Mouse (Mus musculus) forebrain, embryonic 16.5 days (tissue): ENCODE measurements around the gene Rbp3. TPM values are rescaled to one million over a fixed set of nuclear protein-coding genes. Genes with fewer than 3 reads are reported as not detected.

ENCODE experiments used
- ATAC-seq: fragments of 200-750 bp; cut with Nextera tagmentation; 2 replicates; pipeline ENCODE4 v1.8.0; 2017; ENCODE audit warnings: mild to moderate bottlenecking, moderate library complexity
- H3K27ac ChIP-seq: fragments of 300-500 bp; sonication (generic); 2 replicates; pipeline ENCODE4 v1.5.1; 2014; ENCODE audit warnings: low read length, control low read depth
- H3K27me3 ChIP-seq: fragments of 300-500 bp; sonication (generic); replicated peaks from 2 replicates; pipeline ENCODE4 v1.6.1; 2014; ENCODE audit warnings: low read length; ENCODE audit not compliant: control insufficient read depth, insufficient read depth
- H3K36me3 ChIP-seq: fragments of 300-500 bp; sonication (generic); 2 replicates; pipeline ENCODE4 v1.6.1; 2014; ENCODE audit not compliant: control insufficient read depth, insufficient read depth
- H3K4me1 ChIP-seq: fragments of 300-500 bp; sonication (generic); replicated peaks from 2 replicates; pipeline ENCODE4 v1.6.1; 2014; ENCODE audit warnings: low read length; ENCODE audit not compliant: control insufficient read depth, insufficient read depth
- H3K4me2 ChIP-seq: fragments of 300-500 bp; sonication (generic); 2 replicates; pipeline ENCODE4 v1.6.1; 2014; ENCODE audit warnings: mild to moderate bottlenecking, low read length, control low read depth
- H3K4me3 ChIP-seq: fragments of 300-500 bp; sonication (generic); replicated peaks from 2 replicates; pipeline ENCODE4 v1.5.1; 2014; ENCODE audit warnings: mild to moderate bottlenecking, low read length, control low read depth
- H3K9ac ChIP-seq: fragments of 300-500 bp; sonication (generic); replicated peaks from 2 replicates; pipeline ENCODE4 v1.6.1; 2014; ENCODE audit warnings: low read depth, low read length, control low read depth
- H3K9me3 ChIP-seq: fragments of 300-500 bp; sonication (generic); 2 replicates; pipeline ENCODE4 v1.6.1; 2016; ENCODE audit warnings: low read length; ENCODE audit not compliant: control insufficient read depth
- WGBS: fragments of 180-500 bp; shearing (Covaris S2); extraction: QIAGEN DNeasy Blood & Tissue Kit; methylation state at CpG from one replicate; pipeline ENCODE4 v1.1.7; 2014; 5-methylcytosine and 5-hydroxymethylcytosine counted together
- polyA plus RNA-seq: library from polyadenylated mRNA; unstranded; fragments of >200 nt; fragmentation: Nextera tagmentation; extraction: Ambion mirVana; gene quantifications from 2 replicates; pipeline ENCODE4 v1.2.1, GENCODE M21; 2015

The Rbp3 gene
- polyA plus RNA-seq, 1 experiment from 2014 or later: not detected

DNA sequence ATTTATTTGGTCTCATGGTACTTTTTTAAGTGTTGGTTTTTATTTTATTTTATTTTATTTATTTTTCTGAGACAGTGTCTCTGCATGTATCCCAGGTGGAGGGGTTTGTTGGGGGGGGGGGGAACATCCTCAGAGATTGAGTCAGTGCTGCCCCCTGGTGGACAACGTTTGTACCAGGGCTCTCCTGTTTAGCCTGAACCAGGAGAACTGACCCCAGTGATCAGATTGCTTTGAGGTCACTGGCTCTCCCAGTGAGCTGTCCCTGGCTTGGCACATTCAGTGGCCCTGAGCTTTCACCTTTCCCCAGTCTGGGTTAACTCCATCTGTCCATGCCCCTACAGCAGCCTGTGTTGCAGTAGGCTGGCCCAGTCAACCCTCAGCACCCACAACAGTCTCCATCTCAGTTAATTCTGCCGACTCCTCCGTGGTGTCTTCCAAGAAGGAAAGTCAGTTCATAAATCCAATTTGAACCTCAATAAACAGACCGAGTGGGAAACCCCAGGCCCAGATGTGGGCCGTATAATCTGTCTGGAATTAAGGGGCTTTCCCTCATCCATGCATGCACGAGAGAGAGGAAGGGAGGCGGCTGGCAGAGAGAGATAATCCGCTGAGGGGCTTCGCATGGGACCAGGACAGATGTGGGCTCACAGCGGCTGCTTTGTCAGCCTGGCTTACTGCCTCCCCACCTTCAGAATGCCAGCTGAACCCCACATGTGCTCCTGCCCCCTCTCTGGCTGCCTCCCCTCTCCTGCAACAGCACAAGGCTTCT, 20.7 kb upstream of the Rbp3 start:
- 71% methylated on average over 10 of the region's 10 CpGs for WGBS

DNA sequence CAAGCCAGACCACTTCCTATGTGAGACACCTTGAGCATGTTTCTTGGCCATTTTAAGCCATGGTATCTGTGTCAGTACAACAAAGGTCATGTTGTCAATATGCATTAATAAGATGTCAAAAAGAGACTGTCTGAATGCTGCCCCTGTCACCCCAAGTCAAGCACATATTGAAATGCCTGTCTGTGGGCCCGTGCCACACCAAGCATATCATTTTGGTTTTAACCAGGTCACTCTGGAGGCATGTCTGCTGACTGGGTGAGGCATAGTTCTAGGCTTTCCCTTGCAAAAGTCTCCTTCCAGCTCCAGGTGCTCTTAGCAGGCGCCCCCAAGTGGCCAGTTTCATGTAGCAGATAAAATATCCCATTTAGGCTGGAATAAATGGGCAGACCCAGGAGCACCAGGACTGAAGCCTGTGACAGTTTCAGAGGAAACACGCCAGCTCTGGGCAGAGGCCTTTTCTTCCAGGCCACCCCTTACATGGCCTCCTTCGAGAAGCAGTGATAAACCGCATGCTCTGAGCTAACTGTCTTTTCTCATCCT, 20.0 kb upstream of the Rbp3 start:
- no peaks in the 10 kb centered on the region for H3K36me3 ChIP-seq
- H3K4me2 ChIP-seq: no peak overlapping the region
- 34% methylated on average over 5 of the region's 5 CpGs for WGBS
- H3K4me1 ChIP-seq: no peaks in the 10 kb centered on the region
- no peak overlapping the region for H3K4me3 ChIP-seq
- H3K27me3 ChIP-seq: no peaks in the 10 kb centered on the region
- 0 out of 2 replicates have a peak, but pooled peaks have one; percentile 9 for ATAC-seq
- H3K9me3 ChIP-seq: no peaks in the 10 kb centered on the region
- H3K9ac ChIP-seq: no peak overlapping the region
- no peak overlapping the region for H3K27ac ChIP-seq

More for the DNA sequence above, 20.7 kb upstream of the Rbp3 start:
- Histone ChIP-seq H3K4me3 (no peak overlapping the region), H3K9me3 (no peaks in the 10 kb centered on the region), H3K4me2 (no peak overlapping the region), H3K36me3 (no peaks in the 10 kb centered on the region), H3K9ac (no peak overlapping the region), H3K27ac (no peak overlapping the region), H3K4me1 (no peaks in the 10 kb centered on the region), H3K27me3 (no peaks in the 10 kb centered on the region)
- ATAC-seq: 0 out of 2 replicates have a peak, but pooled peaks have one; percentile 27

DNA sequence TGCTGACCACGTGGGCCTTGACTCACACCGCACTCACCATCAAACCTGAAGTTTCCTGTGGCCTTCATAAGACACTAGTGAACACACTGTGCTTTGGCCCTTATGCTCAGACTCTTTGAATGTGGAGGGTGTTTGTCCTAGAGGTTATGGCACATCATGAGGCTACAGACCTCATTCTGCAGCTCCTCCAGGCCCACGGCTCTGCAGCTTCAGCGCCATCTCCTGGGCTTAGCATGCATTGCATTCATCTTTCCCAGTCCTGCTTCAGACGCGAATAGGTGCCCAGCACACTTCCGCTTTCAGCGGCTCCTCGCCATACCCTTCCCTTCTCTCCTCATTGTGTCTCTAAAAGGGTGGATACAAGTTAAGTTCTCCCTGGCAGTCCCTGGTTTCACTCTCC, 14.7 kb upstream of the Rbp3 start:
- Histone ChIP-seq H3K4me2 (peak overlapping the region; percentile 21; the same call in 1 of the 2 replicates), H3K4me3 (no peak overlapping the region), H3K9ac (no peak overlapping the region), H3K4me1 (no peaks in the 10 kb centered on the region), H3K27me3 (no peaks in the 10 kb centered on the region), H3K36me3 (no peaks in the 10 kb centered on the region), H3K9me3 (no peaks in the 10 kb centered on the region), H3K27ac (no peak overlapping the region)
- 24% methylated on average over 9 of the region's 9 CpGs for WGBS
- ATAC-seq: peak; percentile 38

DNA sequence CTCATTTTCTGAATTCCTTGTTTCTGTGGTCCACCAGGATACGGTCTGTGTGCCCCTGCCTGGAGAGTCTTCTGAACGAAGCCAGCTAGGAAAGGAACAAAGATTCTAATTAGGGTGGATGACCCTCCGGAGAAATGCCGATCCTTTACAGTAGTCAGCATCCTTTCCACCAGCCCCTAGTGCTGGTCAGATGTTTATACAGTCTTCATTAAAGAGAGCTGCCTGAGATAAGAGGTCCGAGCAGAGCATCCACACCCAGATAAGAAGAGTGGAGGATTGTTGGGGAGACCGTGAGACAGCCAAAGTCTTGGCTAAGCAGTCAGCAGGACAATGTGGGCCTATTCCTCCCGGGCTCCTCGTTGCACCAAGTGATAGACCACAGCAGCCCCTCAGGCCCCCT, 13.1 kb upstream of the Rbp3 start, which contains the start of gene Gdf2:
TSS of gene Gdf2 (plus strand) at position 301 of the 400 bp plus-strand sequence.
- Histone ChIP-seq H3K27me3 (no peaks in the 10 kb centered on the region), H3K9me3 (no peaks in the 10 kb centered on the region), H3K27ac (no peak within 1 kb of the TSS), H3K4me1 (no peaks in the 10 kb centered on the region), H3K36me3 (no peaks in the 10 kb centered on the region), H3K4me3 (no peak within 1 kb of the TSS), H3K9ac (no peak within 1 kb of the TSS), H3K4me2 (no peak within 1 kb of the TSS)
- no peak for ATAC-seq
- 82% methylated on average over 8 of the region's 8 CpGs for WGBS

DNA sequence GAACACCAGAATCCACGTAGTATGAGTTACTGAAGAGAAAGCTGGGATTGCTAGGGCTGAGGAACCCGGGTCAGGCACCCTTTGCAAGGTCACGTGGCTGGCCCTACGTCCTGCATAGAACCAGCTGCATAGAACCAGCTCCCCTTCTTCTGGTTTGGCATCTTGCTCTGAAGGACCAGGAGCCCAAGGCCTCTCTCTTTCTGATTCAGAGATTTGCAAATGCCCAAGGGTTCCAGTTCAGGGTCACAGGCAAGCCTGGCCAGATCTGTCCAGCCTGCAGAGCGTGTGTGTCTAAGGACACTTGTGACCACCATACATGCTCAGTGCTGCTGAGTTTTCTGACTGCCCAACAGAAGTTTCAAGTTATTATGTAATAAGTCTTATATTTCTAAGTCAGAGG, 11.6 kb upstream of the Rbp3 start:
- no peaks in the 10 kb centered on the region for H3K4me1 ChIP-seq
- H3K27ac ChIP-seq: no peak overlapping the region
- H3K9me3 ChIP-seq: no peaks in the 10 kb centered on the region
- H3K27me3 ChIP-seq: no peaks in the 10 kb centered on the region
- H3K36me3 ChIP-seq: no peaks in the 10 kb centered on the region
- no peak overlapping the region for H3K4me2 ChIP-seq
- H3K9ac ChIP-seq: no peak overlapping the region
- WGBS: 84% methylated on average over 5 of the region's 5 CpGs
- no peak overlapping the region for H3K4me3 ChIP-seq
- no peak for ATAC-seq

DNA sequence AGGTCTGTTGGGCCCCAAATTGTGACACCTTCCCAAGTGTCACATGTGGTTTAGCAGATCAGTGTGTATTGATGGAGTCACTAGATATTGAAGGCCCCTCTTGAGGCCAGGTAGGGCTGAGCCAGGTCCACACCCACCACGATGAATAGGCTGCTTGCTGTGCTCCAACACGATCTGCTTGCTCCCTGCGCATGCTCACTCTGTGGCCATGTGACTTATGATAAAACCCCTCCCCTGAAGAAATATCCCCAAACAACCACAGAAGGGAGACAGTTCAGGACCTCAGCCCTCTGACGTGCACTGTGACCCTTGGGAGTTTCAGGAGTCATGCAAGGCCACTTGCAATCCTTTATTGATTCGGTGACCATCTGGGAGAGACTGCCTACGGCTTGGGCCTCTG, 7.7 kb upstream of the Rbp3 start:
- no peak overlapping the region for H3K27ac ChIP-seq
- H3K9me3 ChIP-seq: no peaks in the 10 kb centered on the region
- H3K4me1 ChIP-seq: no peaks in the 10 kb centered on the region
- H3K27me3 ChIP-seq: no peaks in the 10 kb centered on the region
- WGBS: 84% methylated on average over 6 of the region's 6 CpGs
- no peak for ATAC-seq
- no peak overlapping the region for H3K4me3 ChIP-seq
- H3K4me2 ChIP-seq: no peak overlapping the region
- no peak overlapping the region for H3K9ac ChIP-seq
- no peaks in the 10 kb centered on the region for H3K36me3 ChIP-seq

DNA sequence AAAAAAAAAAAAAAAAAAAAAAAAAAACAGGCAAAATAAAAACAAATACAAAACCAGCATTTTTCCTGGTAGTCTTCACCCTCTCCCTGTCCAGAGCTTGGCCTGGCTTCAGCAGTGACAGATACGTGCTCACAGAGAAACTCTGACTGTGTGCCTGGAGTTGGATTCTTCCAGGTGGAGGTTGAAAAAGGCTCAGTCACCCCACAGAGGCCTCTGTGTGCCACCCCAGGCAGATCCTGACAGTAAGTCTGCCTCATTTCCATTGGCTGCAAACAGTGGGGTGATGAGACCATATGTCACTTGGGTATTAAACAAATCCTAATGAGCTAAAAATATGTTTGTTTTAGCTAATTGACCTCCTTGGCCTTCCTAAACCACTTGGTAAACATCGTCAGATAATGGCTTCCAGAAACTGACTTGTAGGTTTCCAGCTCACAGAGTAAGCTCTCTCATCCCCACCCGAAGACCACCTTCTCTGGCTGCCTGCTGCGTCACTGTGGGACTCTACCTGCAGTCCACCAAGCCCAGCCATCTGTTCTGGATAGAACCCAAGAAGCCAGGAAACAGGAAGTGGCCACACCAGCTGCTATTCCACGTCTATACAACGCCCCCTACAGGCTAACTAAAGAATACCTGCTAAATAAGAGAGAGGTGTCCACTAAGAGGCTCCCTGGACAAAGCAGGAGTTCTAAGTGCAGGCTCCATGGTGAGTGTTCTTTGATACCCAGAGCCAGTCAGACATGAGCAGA, 1.4 kb upstream of the Rbp3 start:
- Histone ChIP-seq H3K9me3 (no peaks in the 10 kb centered on the region), H3K4me3 (no peak overlapping the region), H3K4me1 (no peaks in the 10 kb centered on the region), H3K27me3 (no peaks in the 10 kb centered on the region), H3K27ac (no peak overlapping the region), H3K4me2 (no peak overlapping the region), H3K36me3 (no peaks in the 10 kb centered on the region), H3K9ac (no peak overlapping the region)
- ATAC-seq: no peak
- 60% methylated on average over 6 of the region's 6 CpGs for WGBS

DNA sequence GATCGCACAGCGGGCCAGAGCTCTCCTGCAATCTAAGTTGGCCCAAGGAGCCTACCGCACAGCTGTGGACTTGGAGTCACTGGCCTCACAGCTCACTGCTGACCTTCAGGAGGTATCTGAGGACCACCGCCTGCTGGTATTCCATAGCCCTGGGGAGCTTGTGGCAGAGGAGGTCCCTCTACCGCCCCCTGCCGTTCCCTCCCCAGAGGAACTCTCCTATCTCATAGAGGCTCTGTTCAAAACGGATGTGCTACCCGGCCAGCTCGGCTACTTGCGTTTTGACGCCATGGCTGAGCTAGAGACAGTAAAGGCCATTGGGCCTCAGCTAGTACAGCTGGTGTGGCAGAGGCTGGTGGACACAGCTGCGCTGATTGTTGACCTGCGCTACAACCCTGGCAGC, 2.3 kb downstream of the Rbp3 start:
- Histone ChIP-seq H3K4me2 (no peak overlapping the region), H3K4me3 (no peak overlapping the region), H3K9ac (no peak overlapping the region), H3K4me1 (no peaks in the 10 kb centered on the region), H3K27ac (no peak overlapping the region), H3K36me3 (no peaks in the 10 kb centered on the region), H3K27me3 (no peaks in the 10 kb centered on the region), H3K9me3 (no peaks in the 10 kb centered on the region)
- 85% methylated on average over 13 of the region's 13 CpGs for WGBS
- ATAC-seq: no peak

DNA sequence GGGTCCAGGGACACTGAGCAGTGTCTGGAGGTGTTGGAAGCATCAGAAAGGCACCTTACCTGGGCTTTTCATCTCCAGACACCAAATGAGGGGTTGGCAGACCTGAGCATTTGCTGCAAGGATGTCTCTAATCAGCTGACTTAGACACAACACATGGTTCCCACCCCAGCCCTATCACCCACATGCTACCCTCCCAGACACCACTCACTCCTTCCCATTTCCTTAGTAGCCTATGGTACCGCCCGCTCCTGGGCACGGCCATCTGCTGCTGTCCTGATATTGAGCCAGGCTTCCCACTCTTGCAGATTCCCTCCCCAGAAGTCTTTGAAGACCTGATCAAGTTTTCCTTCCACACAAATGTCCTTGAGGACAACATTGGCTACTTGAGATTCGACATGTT, 4.4 kb downstream of the Rbp3 start:
- Histone ChIP-seq H3K9ac (no peak overlapping the region), H3K4me2 (no peak overlapping the region), H3K36me3 (no peaks in the 10 kb centered on the region), H3K4me3 (no peak overlapping the region), H3K27ac (no peak overlapping the region), H3K9me3 (no peaks in the 10 kb centered on the region), H3K4me1 (no peaks in the 10 kb centered on the region), H3K27me3 (no peaks in the 10 kb centered on the region)
- 96% methylated on average over 4 of the region's 4 CpGs for WGBS
- no peak for ATAC-seq
